Mouse (Mus musculus) liver, embryonic 14.5 days (tissue): ENCODE measurements around the gene Mmp9. TPM values are rescaled to one million over a fixed set of nuclear protein-coding genes. Genes with fewer than 3 reads are reported as not detected.

ENCODE experiments used
- ATAC-seq: fragments of 200-750 bp; cut with Nextera tagmentation; 2 replicates; pipeline ENCODE4 v1.8.0; 2017; ENCODE audit warnings: moderate number of reproducible peaks, mild to moderate bottlenecking, moderate library complexity; ENCODE audit not compliant: insufficient read depth
- DNase-seq, 3 experiments: peaks; one replicate each; pipeline ENCODE4 v3.0.0-alpha.2; 2012 to 2013; ENCODE audit warnings: low read depth in 3 of 3, low spot score in 3 of 3
- H3K27ac ChIP-seq: fragments of 300-500 bp; sonication (generic); 2 replicates; pipeline ENCODE4 v1.5.1; 2014; ENCODE audit warnings: moderate library complexity, mild to moderate bottlenecking, control low read depth, inconsistent platforms
- H3K27me3 ChIP-seq: fragments of 300-500 bp; sonication (generic); 2 replicates; pipeline ENCODE4 v1.6.1; 2014; ENCODE audit warnings: mild to moderate bottlenecking, low read length, moderate library complexity; ENCODE audit not compliant: control insufficient read depth, insufficient read depth
- H3K36me3 ChIP-seq: fragments of 300-500 bp; sonication (generic); replicated peaks from 2 replicates; pipeline ENCODE4 v1.6.1; 2014; ENCODE audit warnings: low read depth; ENCODE audit not compliant: control insufficient read depth, insufficient read depth
- H3K4me1 ChIP-seq, 2 experiments: fragments of 200-500 bp in 1 of 2; fragments of 300-500 bp in 1 of 2; sonication (generic) in 1 of 2; replicated peaks; 2 replicates each; pipeline ENCODE4 v1.6.1; 2012 to 2014; ENCODE audit warnings: antibody characterized with exemption in 1 of 2, inconsistent platforms in 1 of 2, low read length in 1 of 2; ENCODE audit not compliant: control insufficient read depth in 2 of 2, insufficient read depth in 2 of 2
- H3K4me2 ChIP-seq: fragments of 300-500 bp; sonication (generic); 2 replicates; pipeline ENCODE4 v1.6.1; 2014; ENCODE audit warnings: low read depth, mild to moderate bottlenecking, control low read depth, moderate library complexity
- H3K4me3 ChIP-seq, 2 experiments: fragments of 200-500 bp in 1 of 2; fragments of 300-500 bp in 1 of 2; sonication (generic) in 1 of 2; 2 replicates each; pipeline ENCODE4 v1.5.1; 2012 to 2014; ENCODE audit warnings: low read depth in 2 of 2, low read length in 2 of 2, mild to moderate bottlenecking in 2 of 2, control low read depth in 1 of 2, inconsistent platforms in 1 of 2, moderate library complexity in 1 of 2; ENCODE audit not compliant: insufficient read depth in 1 of 2
- H3K9ac ChIP-seq: fragments of 300-500 bp; sonication (generic); replicated peaks from 2 replicates; pipeline ENCODE4 v1.6.1; 2014; ENCODE audit warnings: mild to moderate bottlenecking, control low read depth, moderate library complexity
- H3K9me3 ChIP-seq: fragments of 300-500 bp; sonication (generic); 2 replicates; pipeline ENCODE4 v1.6.1; 2016; ENCODE audit warnings: low read length, mixed read lengths; ENCODE audit not compliant: control insufficient read depth
- CTCF ChIP-seq: IDR thresholded peaks from 2 replicates; pipeline ENCODE4 v1.5.1; 2016; ENCODE audit warnings: antibody characterized with exemption, low read depth, control low read depth
- EP300 ChIP-seq: IDR thresholded peaks from 2 replicates; pipeline ENCODE4 v1.6.1; 2016; ENCODE audit warnings: antibody characterized with exemption, low read depth
- WGBS: fragments of 180-500 bp; shearing (Covaris S2); extraction: QIAGEN DNeasy Blood & Tissue Kit; methylation state at CpG from one replicate; pipeline ENCODE4 v1.1.7; 2014; ENCODE audit not compliant: insufficient replicate concordance; 5-methylcytosine and 5-hydroxymethylcytosine counted together
- polyA plus RNA-seq, 2 experiments: library from polyadenylated mRNA; depleted of rRNA in 1 of 2; stranded (reverse) in 1 of 2; unstranded in 1 of 2; fragments of >200 nt; fragmentation: Nextera tagmentation in 1 of 2; extraction: Ambion mirVana in 1 of 2; gene quantifications; 2 replicates each; pipeline versions ENCODE4 v1.2.1 to v1.2.3; 2012 to 2014

Gene Mmp9
- polyA plus RNA-seq, 2 experiments: 0.97 to 1.2 TPM

- ATAC-seq (no peak), DNase-seq (no peak)
- no peak overlapping the region for H3K4me2 ChIP-seq
- H3K27me3 ChIP-seq: no peaks in the 10 kb centered on the region
- H3K4me1 ChIP-seq: no peaks in the 10 kb centered on the region
- no peak overlapping the region for H3K27ac ChIP-seq
- no peak overlapping the region for H3K9ac ChIP-seq
- no peak for TF ChIP-seq EP300
- no peak for TF ChIP-seq CTCF
- peaks cover 94% of the 10 kb centered on the region for H3K36me3 ChIP-seq
- 74% methylated on average over 5 of the region's 5 CpGs for WGBS
- H3K4me3 ChIP-seq: no peak overlapping the region
- H3K9me3 ChIP-seq: no peaks in the 10 kb centered on the region
These were observed 46.5 kb upstream of the Mmp9 start for GRCm38 (mm10) chr2:164894048-164894447.

- DNase-seq (no peak), ATAC-seq (no peak)
- Histone ChIP-seq H3K36me3 (peaks cover 94% of the 10 kb centered on the region), H3K4me1 (no peaks in the 10 kb centered on the region), H3K9me3 (no peaks in the 10 kb centered on the region), H3K4me3 (no peak overlapping the region), H3K9ac (no peak overlapping the region), H3K27me3 (no peaks in the 10 kb centered on the region), H3K4me2 (no peak overlapping the region), H3K27ac (no peak overlapping the region)
- no peak for TF ChIP-seq EP300
- 0 out of 2 replicates have a peak, but pooled peaks have one; percentile 4 for TF ChIP-seq CTCF
- WGBS: 73% methylated on average over 1 of the region's 1 CpGs
These were observed 45.9 kb upstream of the Mmp9 start for GRCm38 (mm10) chr2:164894644-164895043.

- Histone ChIP-seq H3K4me3 (no peak overlapping the region), H3K27ac (no peak overlapping the region), H3K4me2 (no peak overlapping the region), H3K9ac (no peak overlapping the region), H3K27me3 (no peaks in the 10 kb centered on the region), H3K4me1 (no peaks in the 10 kb centered on the region), H3K36me3 (peaks cover 96% of the 10 kb centered on the region), H3K9me3 (no peaks in the 10 kb centered on the region)
- DNase-seq (no peak), ATAC-seq (no peak)
- no peak for TF ChIP-seq CTCF
- WGBS: 93% methylated on average over 6 of the region's 6 CpGs
These were observed 44.7 kb upstream of the Mmp9 start for GRCm38 (mm10) chr2:164895885-164896284.

GRCm38 (mm10) chr2:164898008-164898407 lies 42.6 kb upstream of the Mmp9 start:
- Histone ChIP-seq H3K27ac (no peak overlapping the region), H3K27me3 (no peaks in the 10 kb centered on the region), H3K4me1 (no peaks in the 10 kb centered on the region), H3K4me3 (no peak overlapping the region), H3K9ac (no peak overlapping the region), H3K36me3 (peaks cover 92% of the 10 kb centered on the region), H3K4me2 (no peak overlapping the region), H3K9me3 (no peaks in the 10 kb centered on the region)
- no peak for TF ChIP-seq CTCF
- no peak for TF ChIP-seq EP300
- ATAC-seq (no peak), DNase-seq (no peak)
- 84% methylated on average over 7 of the region's 7 CpGs for WGBS

- no peak overlapping the region for H3K27ac ChIP-seq
- H3K36me3 ChIP-seq: peaks cover 87% of the 10 kb centered on the region
- H3K9me3 ChIP-seq: no peaks in the 10 kb centered on the region
- WGBS: 89% methylated on average over 15 of the region's 15 CpGs
- H3K27me3 ChIP-seq: no peaks in the 10 kb centered on the region
- no peaks in the 10 kb centered on the region for H3K4me1 ChIP-seq
- H3K4me3 ChIP-seq: no peak overlapping the region
- DNase-seq: no peak
- H3K9ac ChIP-seq: no peak overlapping the region
- no peak overlapping the region for H3K4me2 ChIP-seq
- ATAC-seq: no peak
- TF ChIP-seq CTCF (no peak), EP300 (no peak)
These were observed 41.5 kb upstream of the Mmp9 start for GRCm38 (mm10) chr2:164899034-164899433.
